Mouse (Mus musculus) forebrain, embryonic 16.5 days (tissue): ENCODE measurements around the gene Zc3h18. TPM values are rescaled to one million over a fixed set of nuclear protein-coding genes. Genes with fewer than 3 reads are reported as not detected.

Source experiments
- ATAC-seq: fragments of 200-750 bp; cut with Nextera tagmentation; 2 replicates; pipeline ENCODE4 v1.8.0; 2017; ENCODE audit warnings: mild to moderate bottlenecking, moderate library complexity
- H3K27ac ChIP-seq: fragments of 300-500 bp; sonication (generic); 2 replicates; pipeline ENCODE4 v1.5.1; 2014; ENCODE audit warnings: low read length, control low read depth
- H3K27me3 ChIP-seq: fragments of 300-500 bp; sonication (generic); replicated peaks from 2 replicates; pipeline ENCODE4 v1.6.1; 2014; ENCODE audit warnings: low read length; ENCODE audit not compliant: control insufficient read depth, insufficient read depth
- H3K36me3 ChIP-seq: fragments of 300-500 bp; sonication (generic); 2 replicates; pipeline ENCODE4 v1.6.1; 2014; ENCODE audit not compliant: control insufficient read depth, insufficient read depth
- H3K4me1 ChIP-seq: fragments of 300-500 bp; sonication (generic); replicated peaks from 2 replicates; pipeline ENCODE4 v1.6.1; 2014; ENCODE audit warnings: low read length; ENCODE audit not compliant: control insufficient read depth, insufficient read depth
- H3K4me2 ChIP-seq: fragments of 300-500 bp; sonication (generic); 2 replicates; pipeline ENCODE4 v1.6.1; 2014; ENCODE audit warnings: mild to moderate bottlenecking, low read length, control low read depth
- H3K4me3 ChIP-seq: fragments of 300-500 bp; sonication (generic); replicated peaks from 2 replicates; pipeline ENCODE4 v1.5.1; 2014; ENCODE audit warnings: mild to moderate bottlenecking, low read length, control low read depth
- H3K9ac ChIP-seq: fragments of 300-500 bp; sonication (generic); replicated peaks from 2 replicates; pipeline ENCODE4 v1.6.1; 2014; ENCODE audit warnings: low read depth, low read length, control low read depth
- H3K9me3 ChIP-seq: fragments of 300-500 bp; sonication (generic); 2 replicates; pipeline ENCODE4 v1.6.1; 2016; ENCODE audit warnings: low read length; ENCODE audit not compliant: control insufficient read depth
- WGBS: fragments of 180-500 bp; shearing (Covaris S2); extraction: QIAGEN DNeasy Blood & Tissue Kit; methylation state at CpG from one replicate; pipeline ENCODE4 v1.1.7; 2014; 5-methylcytosine and 5-hydroxymethylcytosine counted together
- polyA plus RNA-seq: library from polyadenylated mRNA; unstranded; fragments of >200 nt; fragmentation: Nextera tagmentation; extraction: Ambion mirVana; gene quantifications from 2 replicates; pipeline ENCODE4 v1.2.1, GENCODE M21; 2015

Zc3h18 gene
- polyA plus RNA-seq, 1 experiment from 2014 or later, result 44.7 TPM

DNA sequence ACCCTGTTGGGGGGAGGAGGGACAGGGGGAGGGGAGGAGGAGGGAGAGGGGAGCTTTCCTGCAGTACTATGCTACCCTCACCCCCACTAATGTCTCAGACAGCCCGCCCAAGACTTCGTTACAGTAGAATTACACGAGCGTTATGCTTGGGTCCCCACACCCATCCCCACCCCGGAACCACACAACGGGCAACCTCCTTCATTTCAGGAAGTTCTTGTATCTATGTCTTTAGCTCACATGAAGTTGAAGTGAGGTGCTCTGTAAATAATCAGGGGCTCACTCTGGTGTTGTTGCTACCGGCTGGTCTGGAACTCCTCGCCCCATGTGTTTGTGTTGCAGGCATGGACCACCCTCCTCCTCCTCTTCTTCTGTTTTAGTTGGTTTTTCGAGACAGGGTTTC is 51.8 kb downstream of the Zc3h18 start:
- H3K36me3 ChIP-seq, result no peaks in the 10 kb centered on the region
- no peak overlapping the region for H3K27ac ChIP-seq
- H3K9ac ChIP-seq, result no peak overlapping the region
- WGBS, result 89% methylated on average over 9 of the region's 9 CpGs
- no peaks in the 10 kb centered on the region for H3K9me3 ChIP-seq
- H3K4me2 ChIP-seq, result no peak overlapping the region
- no peak overlapping the region for H3K4me3 ChIP-seq
- no peaks in the 10 kb centered on the region for H3K27me3 ChIP-seq
- ATAC-seq, result no peak
- peaks cover 11% of the 10 kb centered on the region for H3K4me1 ChIP-seq

GRCm38 (mm10) chr8:122430058-122430636 is 53.7 kb downstream of the Zc3h18 start:
- WGBS, result 83% methylated on average over 10 of the region's 10 CpGs

GRCm38 (mm10) chr8:122430646-122431045 is 54.2 kb downstream of the Zc3h18 start:
- Histone ChIP-seq H3K9me3 (no peaks in the 10 kb centered on the region), H3K9ac (no peak overlapping the region), H3K27me3 (no peaks in the 10 kb centered on the region), H3K36me3 (peaks cover 2% of the 10 kb centered on the region; the same call in 1 of the 2 replicates), H3K27ac (no peak overlapping the region), H3K4me1 (peaks cover 11% of the 10 kb centered on the region), H3K4me2 (no peak overlapping the region), H3K4me3 (no peak overlapping the region)
- no peak for ATAC-seq
- WGBS, result 87% methylated on average over 3 of the region's 3 CpGs

More at GRCm38 (mm10) chr8:122430058-122430636, 53.7 kb downstream of the Zc3h18 start:
- H3K4me3 ChIP-seq, result no peak overlapping the region
- H3K27ac ChIP-seq, result no peak overlapping the region
- no peaks in the 10 kb centered on the region for H3K27me3 ChIP-seq
- H3K9ac ChIP-seq, result no peak overlapping the region
- no peaks in the 10 kb centered on the region for H3K9me3 ChIP-seq
- H3K4me2 ChIP-seq, result no peak overlapping the region
- H3K36me3 ChIP-seq, result no peaks in the 10 kb centered on the region
- peaks cover 11% of the 10 kb centered on the region for H3K4me1 ChIP-seq
- ATAC-seq, result no peak

GRCm38 (mm10) chr8:122431694-122432442 is 55.5 kb downstream of the Zc3h18 start:
- Histone ChIP-seq H3K4me2 (peak overlapping the region; percentile 57), H3K4me3 (peak overlapping the region; percentile 33), H3K4me1 (peaks cover 11% of the 10 kb centered on the region), H3K27ac (no peak overlapping the region), H3K36me3 (peaks cover 8% of the 10 kb centered on the region; the same call in 1 of the 2 replicates), H3K9me3 (no peaks in the 10 kb centered on the region), H3K9ac (peak overlapping the region; percentile 40; the same call in 1 of the 2 replicates), H3K27me3 (no peaks in the 10 kb centered on the region)
- ATAC-seq, result 0 out of 2 replicates have a peak, but pooled peaks have one; percentile 8
- WGBS, result 38% methylated on average over 18 of the region's 18 CpGs

- H3K27ac ChIP-seq, result no peak within 1 kb of the TSS
- peak within 1 kb of the TSS; percentile 57 for H3K4me2 ChIP-seq
- H3K36me3 ChIP-seq, result peaks cover 8% of the 10 kb centered on the region; the same call in 1 of the 2 replicates
Measured at GRCm38 (mm10) chr8:122432443-122433268, 56.2 kb downstream of the Zc3h18 start, which contains the start of gene Cyba. Gene Cyba (minus strand): TSS chr8:122432930.

GRCm38 (mm10) chr8:122433269-122433905 is 57.0 kb downstream of the Zc3h18 start:
- WGBS, result 65% methylated on average over 11 of the region's 11 CpGs
- H3K27ac ChIP-seq, result no peak overlapping the region
- H3K4me1 ChIP-seq, result peaks cover 11% of the 10 kb centered on the region
- H3K4me3 ChIP-seq, result no peak overlapping the region
- H3K27me3 ChIP-seq, result no peaks in the 10 kb centered on the region
- ATAC-seq, result no peak
- no peak overlapping the region for H3K9ac ChIP-seq
- H3K9me3 ChIP-seq, result no peaks in the 10 kb centered on the region
- no peak overlapping the region for H3K4me2 ChIP-seq
- peaks cover 8% of the 10 kb centered on the region; the same call in 1 of the 2 replicates for H3K36me3 ChIP-seq

More at GRCm38 (mm10) chr8:122432443-122433268, 56.2 kb downstream of the Zc3h18 start, which contains the start of gene Cyba:
- peak within 1 kb of the TSS; percentile 40; the same call in 1 of the 2 replicates for H3K9ac ChIP-seq
- WGBS, result 5% methylated on average over 45 of the region's 45 CpGs
- H3K4me1 ChIP-seq, result peaks cover 11% of the 10 kb centered on the region
- H3K9me3 ChIP-seq, result no peaks in the 10 kb centered on the region
- peak; percentile 69; the same call in 1 of the 2 replicates for ATAC-seq
- no peaks in the 10 kb centered on the region for H3K27me3 ChIP-seq
- peak within 1 kb of the TSS; percentile 33 for H3K4me3 ChIP-seq

DNA sequence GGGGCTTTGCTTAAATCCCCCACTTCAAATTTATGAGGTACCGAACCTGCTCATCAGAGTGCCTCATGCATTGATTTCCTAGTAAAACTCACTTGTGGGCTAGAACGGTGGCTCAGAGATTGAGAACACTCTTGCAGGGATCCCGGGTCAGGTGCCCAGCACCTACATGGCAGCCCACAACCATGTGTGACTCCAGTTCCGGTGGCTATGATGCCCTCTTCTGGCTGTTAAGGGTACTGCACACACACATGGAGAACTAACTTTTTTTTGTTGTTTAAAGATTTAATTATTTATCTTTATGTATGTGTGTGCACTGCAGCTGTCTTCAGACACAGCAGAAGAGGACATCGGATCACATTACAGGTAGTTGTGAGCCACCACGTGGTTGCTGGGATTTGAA is 59.0 kb downstream of the Zc3h18 start:
- Histone ChIP-seq H3K9me3 (no peaks in the 10 kb centered on the region), H3K27me3 (no peaks in the 10 kb centered on the region), H3K4me1 (peaks cover 11% of the 10 kb centered on the region), H3K4me2 (no peak overlapping the region), H3K36me3 (peaks cover 8% of the 10 kb centered on the region; the same call in 1 of the 2 replicates), H3K27ac (no peak overlapping the region), H3K4me3 (no peak overlapping the region), H3K9ac (no peak overlapping the region)
- WGBS, result 91% methylated on average over 6 of the region's 6 CpGs
- no peak for ATAC-seq

GRCm38 (mm10) chr8:122436146-122436545 is 59.7 kb downstream of the Zc3h18 start:
- Histone ChIP-seq H3K9ac (no peak overlapping the region), H3K27ac (no peak overlapping the region), H3K4me2 (no peak overlapping the region), H3K36me3 (peaks cover 8% of the 10 kb centered on the region; the same call in 1 of the 2 replicates), H3K9me3 (no peaks in the 10 kb centered on the region), H3K4me1 (peaks cover 11% of the 10 kb centered on the region), H3K4me3 (no peak overlapping the region), H3K27me3 (no peaks in the 10 kb centered on the region)
- 94% methylated on average over 9 of the region's 9 CpGs for WGBS
- ATAC-seq, result no peak
